Mouse (Mus musculus): Measurements from ENCODE around the gene Rasgef1b.
A peak's percentile ranks its signal among the peaks of the same experiment; 100 is the strongest.

Rasgef1b gene

DNA sequence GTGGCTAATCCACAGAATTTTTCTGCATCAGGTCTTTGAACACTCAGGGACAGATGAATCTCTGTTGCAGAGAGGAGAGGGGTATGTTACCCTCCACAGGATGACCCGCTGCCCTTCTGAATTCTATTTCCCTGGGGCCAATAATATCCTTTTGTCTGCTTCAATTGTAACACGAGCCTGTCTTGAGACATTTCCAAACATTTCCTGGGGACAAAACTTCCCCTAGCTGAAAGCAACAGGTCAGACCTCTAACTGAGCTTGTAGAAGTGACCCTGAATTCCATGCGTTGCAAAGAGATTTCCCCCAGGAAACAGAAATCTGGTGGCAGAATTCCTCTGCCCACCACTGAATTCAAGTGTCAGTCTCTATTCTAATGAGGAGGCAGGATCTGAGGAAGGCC is 169.1 kb downstream of the Rasgef1b start:
- H3K27me3 ChIP-seq (ENCODE audit: control insufficient read depth, insufficient read depth, low read length, poor library complexity, severe bottlenecking) = no peaks in the 10 kb centered on the region
- no peak for DNase-seq (ENCODE audit: low read depth, low spot score)

GRCm38 (mm10) chr5:99558231-99558630 is 170.6 kb downstream of the Rasgef1b start:
- no peaks in the 10 kb centered on the region for H3K27me3 ChIP-seq (ENCODE audit: control insufficient read depth, insufficient read depth, low read length, poor library complexity, severe bottlenecking)
- H3K36me3 ChIP-seq (ENCODE audit: control insufficient read depth, insufficient read depth, low read length, poor library complexity, severe bottlenecking) = no peaks in the 10 kb centered on the region
- DNase-seq (ENCODE audit: low read depth, low spot score) = no peak

More for the DNA sequence above, 169.1 kb downstream of the Rasgef1b start:
- no peaks in the 10 kb centered on the region for H3K36me3 ChIP-seq (ENCODE audit: control insufficient read depth, insufficient read depth, low read length, poor library complexity, severe bottlenecking)

- DNase-seq (ENCODE audit: low read depth, low spot score) = no peak
- H3K27me3 ChIP-seq (ENCODE audit: control insufficient read depth, insufficient read depth, low read length, poor library complexity, severe bottlenecking) = no peaks in the 10 kb centered on the region
- H3K36me3 ChIP-seq (ENCODE audit: control insufficient read depth, insufficient read depth, low read length, poor library complexity, severe bottlenecking) = no peaks in the 10 kb centered on the region
These were observed 176.2 kb downstream of the Rasgef1b start for GRCm38 (mm10) chr5:99552645-99553044.

DNA sequence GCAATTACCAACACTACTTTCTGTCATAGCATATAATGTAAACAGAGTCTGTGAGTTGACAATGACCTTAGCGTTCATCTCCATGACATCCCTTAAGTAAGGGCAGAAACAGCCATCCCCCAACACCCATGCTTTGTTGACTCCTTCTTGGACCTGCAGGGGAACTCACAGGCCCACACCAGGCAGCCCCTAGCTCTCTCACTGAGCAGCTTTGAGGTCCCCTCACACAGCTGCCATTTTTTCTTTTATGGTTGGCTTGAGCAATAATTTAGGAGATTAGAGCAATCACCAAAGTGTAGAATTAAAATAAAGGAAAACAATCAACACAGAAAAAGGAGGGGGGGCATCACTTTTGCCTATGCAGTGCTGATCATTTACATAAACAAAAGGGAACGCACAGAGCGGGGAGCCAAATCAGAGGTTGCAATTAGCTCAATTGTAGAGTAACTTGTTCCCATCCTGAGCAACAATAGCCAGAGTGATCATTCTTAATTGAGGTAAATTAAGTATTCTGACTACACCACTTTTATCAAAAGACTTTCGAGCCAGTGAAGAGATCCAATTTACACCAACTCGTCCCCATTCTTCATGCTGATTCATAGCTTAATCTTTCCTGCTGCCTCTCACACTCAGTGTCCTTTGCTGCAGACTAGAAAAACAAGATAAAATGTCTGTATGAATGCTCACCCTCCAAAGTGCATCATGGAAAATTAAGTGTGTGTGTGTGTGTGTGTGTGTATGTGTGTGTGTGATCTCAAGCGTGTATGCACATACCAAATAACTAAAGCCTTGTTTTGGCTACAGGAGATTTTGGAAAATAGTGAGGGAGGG is 184.0 kb downstream of the Rasgef1b start:
- Histone ChIP-seq H3K27me3 (ENCODE audit: control insufficient read depth, insufficient read depth, low read length, poor library complexity, severe bottlenecking) (no peaks in the 10 kb centered on the region), H3K36me3 (ENCODE audit: control insufficient read depth, insufficient read depth, low read length, poor library complexity, severe bottlenecking) (no peaks in the 10 kb centered on the region)
- no peak for DNase-seq (ENCODE audit: low read depth, low spot score)

DNA sequence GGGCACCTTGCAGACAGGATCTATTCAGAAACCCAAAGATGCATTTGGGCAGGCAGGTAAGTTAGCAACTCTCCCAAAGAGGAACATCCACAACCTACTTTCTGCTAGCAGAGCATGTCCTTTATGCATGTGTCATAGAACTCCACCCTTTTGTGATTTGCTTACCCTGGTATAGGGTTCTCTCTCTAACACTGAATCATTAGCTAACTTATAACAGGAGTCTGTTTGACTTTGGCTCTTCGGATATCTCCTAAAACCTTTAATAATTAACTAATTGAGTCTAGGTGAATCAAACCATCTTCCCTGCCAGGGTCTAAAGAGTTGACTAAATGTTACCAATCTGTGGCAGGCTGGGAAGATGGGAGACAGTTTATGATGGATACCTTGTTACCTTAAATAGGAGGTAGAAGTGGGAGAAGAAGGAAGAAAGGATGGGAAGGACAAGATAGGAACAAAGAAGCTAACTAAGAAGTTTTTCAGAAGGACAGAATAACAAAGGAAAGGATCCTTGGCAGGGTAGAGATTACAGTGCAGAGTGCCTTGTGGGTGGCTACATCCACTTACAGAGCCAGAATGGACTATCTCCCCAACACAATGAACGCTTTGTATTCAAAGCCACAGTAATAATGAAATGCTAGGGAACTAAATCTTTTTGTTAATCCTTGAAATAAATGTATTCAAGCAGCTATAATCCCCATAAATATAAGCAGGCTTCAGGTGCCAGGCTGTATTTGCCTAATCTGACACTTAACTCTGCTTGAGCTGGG is 186.7 kb downstream of the Rasgef1b start:
- H3K36me3 ChIP-seq (ENCODE audit: control insufficient read depth, insufficient read depth, low read length, poor library complexity, severe bottlenecking) = no peaks in the 10 kb centered on the region
- H3K27me3 ChIP-seq (ENCODE audit: control insufficient read depth, insufficient read depth, low read length, poor library complexity, severe bottlenecking) = no peaks in the 10 kb centered on the region
- DNase-seq (ENCODE audit: low read depth, low spot score) = peak; percentile 20

- Histone ChIP-seq H3K36me3 (ENCODE audit: control insufficient read depth, insufficient read depth, low read length, poor library complexity, severe bottlenecking) (no peaks in the 10 kb centered on the region), H3K27me3 (ENCODE audit: control insufficient read depth, insufficient read depth, low read length, poor library complexity, severe bottlenecking) (no peaks in the 10 kb centered on the region)
- no peak for DNase-seq (ENCODE audit: low read depth, low spot score)
These were observed 187.5 kb downstream of the Rasgef1b start for GRCm38 (mm10) chr5:99541321-99541895.

DNA sequence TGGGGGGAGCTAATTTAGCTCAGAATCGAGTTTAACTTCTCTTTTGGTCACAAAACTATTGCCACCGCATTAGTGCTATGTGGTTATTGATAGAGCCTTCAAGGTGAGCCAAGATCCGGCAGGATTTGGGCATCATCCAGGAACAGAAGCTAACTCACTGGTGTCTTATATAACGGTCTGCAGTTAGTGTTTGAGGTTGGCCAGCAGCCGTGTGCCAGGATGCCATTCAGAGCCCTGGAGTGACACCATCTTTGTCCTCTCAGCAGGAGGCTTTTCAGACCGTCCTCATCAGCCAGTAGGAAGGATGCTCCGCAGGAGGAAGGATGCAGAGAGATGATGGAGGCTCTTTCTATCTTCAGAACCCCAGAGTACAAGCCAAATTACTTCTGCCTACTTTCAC is 195.4 kb downstream of the Rasgef1b start:
- H3K36me3 ChIP-seq (ENCODE audit: control insufficient read depth, insufficient read depth, low read length, poor library complexity, severe bottlenecking) = no peaks in the 10 kb centered on the region; the same call in 1 of the 2 replicates
- no peak for DNase-seq (ENCODE audit: low read depth, low spot score)
- H3K27me3 ChIP-seq (ENCODE audit: control insufficient read depth, insufficient read depth, low read length, poor library complexity, severe bottlenecking) = no peaks in the 10 kb centered on the region

DNA sequence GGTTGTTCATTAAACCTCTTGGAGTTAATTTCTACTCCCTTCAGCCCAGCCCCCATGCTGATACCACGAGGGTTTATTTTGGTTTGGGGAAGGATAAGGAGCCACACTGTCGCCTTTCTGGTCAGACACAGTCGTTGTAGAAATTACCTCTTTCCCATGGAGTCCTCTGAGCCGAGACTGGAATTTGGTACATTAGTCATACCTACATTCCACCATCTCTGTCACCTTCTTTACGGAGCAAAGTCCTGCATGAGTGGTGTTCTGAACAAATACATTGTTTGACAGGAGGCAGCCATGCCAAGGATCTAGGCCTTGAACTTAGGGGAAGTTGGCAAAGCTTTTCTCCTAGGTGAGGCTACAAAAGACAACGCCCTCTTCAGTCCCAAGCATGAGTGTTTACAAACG is 202.1 kb downstream of the Rasgef1b start:
- no peaks in the 10 kb centered on the region for H3K27me3 ChIP-seq (ENCODE audit: control insufficient read depth, insufficient read depth, low read length, poor library complexity, severe bottlenecking)
- no peak for DNase-seq (ENCODE audit: low read depth, low spot score)
- H3K36me3 ChIP-seq (ENCODE audit: control insufficient read depth, insufficient read depth, low read length, poor library complexity, severe bottlenecking) = no peaks in the 10 kb centered on the region; the same call in 1 of the 2 replicates

DNA sequence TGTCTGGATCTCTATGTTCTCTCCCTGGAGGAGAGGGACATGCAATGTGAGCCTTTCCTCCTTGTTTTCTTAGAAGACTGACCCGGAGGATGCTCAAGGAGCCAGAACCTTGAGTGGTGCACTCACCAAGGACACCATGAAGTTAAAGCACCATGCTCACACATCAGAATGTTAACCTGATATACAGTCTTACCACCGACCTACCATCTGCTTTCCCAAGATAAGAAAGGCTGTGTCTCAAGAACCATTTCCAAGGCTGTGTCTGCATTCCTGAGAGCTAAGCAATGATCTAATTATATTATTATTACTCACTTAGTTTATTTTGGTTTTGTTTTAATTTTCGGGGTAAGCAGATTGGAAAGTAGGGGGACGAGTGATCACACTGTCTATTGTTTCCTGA is 203.2 kb downstream of the Rasgef1b start:
- Histone ChIP-seq H3K36me3 (ENCODE audit: control insufficient read depth, insufficient read depth, low read length, poor library complexity, severe bottlenecking) (no peaks in the 10 kb centered on the region; the same call in 1 of the 2 replicates), H3K27me3 (ENCODE audit: control insufficient read depth, insufficient read depth, low read length, poor library complexity, severe bottlenecking) (no peaks in the 10 kb centered on the region)
- no peak for DNase-seq (ENCODE audit: low read depth, low spot score)

GRCm38 (mm10) chr5:99522571-99523269 is 206.1 kb downstream of the Rasgef1b start:
- H3K27me3 ChIP-seq (ENCODE audit: control insufficient read depth, insufficient read depth, low read length, poor library complexity, severe bottlenecking) = no peaks in the 10 kb centered on the region
- no peak for DNase-seq (ENCODE audit: low read depth, low spot score)
- no peaks in the 10 kb centered on the region for H3K36me3 ChIP-seq (ENCODE audit: control insufficient read depth, insufficient read depth, low read length, poor library complexity, severe bottlenecking)

DNA sequence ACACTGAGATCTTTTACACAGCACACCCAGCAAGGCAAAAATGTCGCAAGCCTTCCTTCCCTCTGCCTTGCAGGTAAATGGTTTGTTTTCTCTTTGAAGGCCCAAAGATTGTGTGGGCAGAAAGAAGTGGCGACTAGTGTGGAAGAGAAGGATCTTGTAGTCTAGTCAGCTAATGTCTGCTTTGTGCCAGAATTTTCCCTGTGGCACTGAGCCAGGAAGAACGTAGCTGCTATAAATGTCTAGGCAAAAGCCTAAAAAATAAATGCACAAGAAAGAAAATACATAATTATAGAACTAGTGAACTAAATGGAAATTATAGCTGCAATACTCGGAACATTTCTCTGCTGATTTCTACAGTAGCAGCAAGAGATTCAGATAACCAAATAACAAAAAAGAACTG is 207.5 kb downstream of the Rasgef1b start:
- Histone ChIP-seq H3K27me3 (ENCODE audit: control insufficient read depth, insufficient read depth, low read length, poor library complexity, severe bottlenecking) (no peaks in the 10 kb centered on the region), H3K36me3 (ENCODE audit: control insufficient read depth, insufficient read depth, low read length, poor library complexity, severe bottlenecking) (no peaks in the 10 kb centered on the region)
- DNase-seq (ENCODE audit: low read depth, low spot score) = no peak

DNA sequence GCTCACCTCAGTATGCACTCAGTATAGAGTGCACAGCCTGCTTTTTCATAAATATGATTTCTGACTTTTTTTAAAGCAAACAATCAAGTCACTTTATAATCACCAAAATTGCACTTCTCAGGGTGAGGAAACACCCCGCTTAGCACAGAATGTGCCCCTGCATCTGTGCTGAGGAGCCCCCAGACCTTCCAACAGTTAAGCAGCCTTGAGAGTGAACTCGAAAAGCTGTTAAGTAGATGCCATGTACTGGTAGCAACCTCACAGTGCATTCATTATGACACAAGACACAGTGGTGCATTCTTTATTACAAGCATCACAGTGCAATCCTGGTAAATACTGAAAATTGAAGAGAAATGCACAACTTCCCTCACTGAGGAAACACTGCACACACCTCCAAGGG is 209.3 kb downstream of the Rasgef1b start:
- Histone ChIP-seq H3K36me3 (ENCODE audit: control insufficient read depth, insufficient read depth, low read length, poor library complexity, severe bottlenecking) (no peaks in the 10 kb centered on the region), H3K27me3 (ENCODE audit: control insufficient read depth, insufficient read depth, low read length, poor library complexity, severe bottlenecking) (no peaks in the 10 kb centered on the region)
- DNase-seq (ENCODE audit: low read depth, low spot score) = no peak

GRCm38 (mm10) chr5:99519023-99519422 is 209.8 kb downstream of the Rasgef1b start:
- H3K27me3 ChIP-seq (ENCODE audit: control insufficient read depth, insufficient read depth, low read length, poor library complexity, severe bottlenecking) = no peaks in the 10 kb centered on the region
- no peaks in the 10 kb centered on the region for H3K36me3 ChIP-seq (ENCODE audit: control insufficient read depth, insufficient read depth, low read length, poor library complexity, severe bottlenecking)
- no peak for DNase-seq (ENCODE audit: low read depth, low spot score)

GRCm38 (mm10) chr5:99516207-99516606 is 212.7 kb downstream of the Rasgef1b start:
- DNase-seq (ENCODE audit: low read depth, low spot score) = peak; percentile 68
- no peaks in the 10 kb centered on the region for H3K36me3 ChIP-seq (ENCODE audit: control insufficient read depth, insufficient read depth, low read length, poor library complexity, severe bottlenecking)
- H3K27me3 ChIP-seq (ENCODE audit: control insufficient read depth, insufficient read depth, low read length, poor library complexity, severe bottlenecking) = no peaks in the 10 kb centered on the region

Measured in splenic B cell, adult 2 months (primary cell).